Mouse (Mus musculus) embryo, embryonic 11.5 days (tissue): ENCODE data around the gene Zfp352.
"Not testable (repeated sequence)": the region's sequence is repeated elsewhere in the genome, so short reads cannot be mapped to it uniquely, and the experiment has no call there.

ENCODE experiments used
- DNase-seq: peaks from one replicate; pipeline ENCODE4 v3.0.0-alpha.2; 2012; ENCODE audit warnings: low read depth, low spot score

Gene Zfp352

DNA sequence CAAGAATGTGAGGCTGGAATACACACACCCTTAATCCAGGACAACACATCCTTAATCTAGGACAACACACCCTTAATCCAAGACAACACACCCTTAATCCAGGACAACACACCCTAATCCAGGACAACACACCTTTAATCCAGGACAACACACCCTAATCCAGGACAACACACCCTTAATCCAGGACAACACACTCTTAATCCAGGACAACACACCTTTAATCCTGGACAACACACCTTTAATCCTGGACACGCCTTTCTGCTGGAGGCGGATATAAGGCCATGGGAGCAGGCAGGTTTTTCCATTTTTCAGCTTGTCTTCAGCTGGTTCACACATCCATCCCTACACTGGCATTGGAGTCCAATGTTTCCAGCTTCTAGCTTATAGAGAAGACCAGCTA lies at the start of gene Zfp352:
TSS of gene Zfp352 (plus strand) at position 301 of the 400 bp plus-strand sequence.
- no peak for DNase-seq

DNA sequence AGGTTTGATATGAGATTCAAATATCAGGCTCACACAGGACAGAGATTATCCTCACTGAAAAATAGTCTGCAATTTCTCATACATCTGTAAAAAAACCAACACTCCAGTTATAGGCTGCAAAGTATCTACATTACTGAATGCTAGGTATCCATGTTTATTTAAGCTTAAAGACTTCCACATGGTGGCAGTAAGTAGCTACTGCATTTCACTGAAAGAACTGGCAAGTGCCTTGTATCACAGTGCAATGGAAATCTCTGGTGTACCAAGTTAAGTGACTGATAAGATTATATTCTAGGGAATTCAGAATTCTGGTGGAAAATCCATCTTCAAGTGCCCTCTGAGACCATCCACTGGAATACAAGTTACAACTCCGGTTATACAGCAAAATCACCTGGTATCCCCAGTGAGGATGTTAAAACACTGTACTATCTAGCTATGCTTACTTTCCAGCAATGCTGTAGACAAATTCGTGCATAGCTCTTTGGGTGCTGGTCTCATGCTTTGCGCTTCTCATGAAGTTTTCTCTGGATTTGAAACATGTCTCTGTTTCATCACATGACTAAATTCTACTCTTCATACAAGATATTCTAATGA lies 47.6 kb upstream of the Zfp352 start:
- no peak for DNase-seq

DNA sequence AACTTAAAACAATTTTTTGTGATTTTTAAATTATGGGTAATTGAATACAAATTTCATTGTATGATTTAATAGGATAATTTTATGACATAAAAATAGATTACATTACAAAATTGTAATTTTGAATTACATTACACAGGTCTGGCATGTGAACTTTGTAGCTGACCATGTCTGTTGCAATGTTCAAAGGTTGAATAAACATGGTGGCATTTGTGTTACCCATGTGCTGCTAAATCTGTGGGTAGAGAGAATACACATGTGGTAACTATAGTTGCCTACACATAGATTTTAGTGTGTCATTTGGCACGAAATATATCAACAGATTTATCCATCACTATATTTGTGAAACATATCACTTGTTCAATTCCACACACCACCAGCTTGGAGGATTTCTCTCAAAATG lies 44.6 kb upstream of the Zfp352 start:
- DNase-seq = no peak

GRCm38 (mm10) chr4:90203421-90203820 lies 15.2 kb upstream of the Zfp352 start:
- DNase-seq = no peak

DNA sequence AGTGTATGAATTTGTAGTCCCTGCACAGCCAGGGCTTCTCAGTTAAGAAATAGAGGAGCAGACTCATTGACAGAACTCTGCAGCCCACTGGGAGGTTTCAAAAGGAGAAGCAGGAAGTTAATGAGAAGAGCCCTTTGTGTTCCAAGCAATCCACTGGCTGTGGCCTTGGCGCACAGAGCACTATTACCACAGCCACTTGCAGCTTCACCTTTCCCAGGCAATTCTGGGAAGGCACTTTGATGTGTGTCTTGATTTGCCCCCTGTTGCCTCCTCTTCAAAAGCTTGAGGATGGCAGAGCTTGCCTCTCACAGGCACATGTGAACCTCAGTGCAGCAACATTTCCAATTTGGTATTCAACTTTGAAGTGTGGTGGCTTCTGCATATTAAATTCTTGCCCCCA lies 7.1 kb upstream of the Zfp352 start:
- no peak for DNase-seq

DNA sequence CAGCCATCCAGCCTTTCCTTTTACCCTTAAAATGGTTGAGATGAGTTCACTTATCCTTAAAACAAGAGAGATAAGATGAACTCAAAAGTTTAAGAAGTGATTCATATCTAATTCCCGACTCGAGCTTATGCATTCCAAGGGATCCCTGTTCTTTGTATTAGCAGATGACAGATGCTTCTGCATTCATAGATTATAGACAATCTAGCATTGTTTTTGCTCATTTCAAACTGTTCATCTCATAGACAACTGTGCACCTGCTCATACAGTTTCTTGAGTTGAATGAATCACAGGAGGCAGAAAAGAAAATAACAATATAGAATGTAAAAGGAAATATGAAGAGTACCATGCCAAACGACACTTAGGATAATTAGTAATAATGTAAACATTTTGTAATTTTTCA lies 6.5 kb upstream of the Zfp352 start:
- no peak for DNase-seq

GRCm38 (mm10) chr4:90235646-90236045 lies 17.0 kb downstream of the Zfp352 start:
- not testable (repeated sequence) for DNase-seq

DNA sequence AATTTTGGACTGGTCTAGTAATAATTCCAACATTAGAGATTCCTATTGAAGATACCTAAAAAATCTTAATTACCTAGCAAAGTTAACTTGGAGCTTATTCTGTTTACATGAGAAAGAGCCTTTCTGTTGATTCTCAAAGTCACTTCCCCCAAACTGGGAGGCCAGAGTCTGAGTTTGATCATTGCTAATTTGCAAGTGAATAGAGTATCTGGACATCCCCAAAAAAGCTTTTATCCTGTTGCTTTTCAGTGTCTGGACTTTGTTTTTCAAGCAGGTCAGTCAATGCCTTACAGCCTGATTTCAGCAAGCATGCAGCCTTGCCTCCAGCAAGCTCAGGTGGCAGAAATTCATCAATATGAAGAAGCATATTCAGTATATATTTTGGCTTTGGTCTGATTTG lies 51.2 kb downstream of the Zfp352 start:
- DNase-seq = no peak
